Mouse (Mus musculus) CD4-positive helper T cell, adult 2 months (primary cell): ENCODE measurements around the gene Ffar4.

ENCODE experiments used
- DNase-seq: peaks from one replicate; pipeline ENCODE4 v3.0.0-alpha.2; 2012; ENCODE audit warnings: low read depth, missing footprints, low spot score

Gene Ffar4

DNA sequence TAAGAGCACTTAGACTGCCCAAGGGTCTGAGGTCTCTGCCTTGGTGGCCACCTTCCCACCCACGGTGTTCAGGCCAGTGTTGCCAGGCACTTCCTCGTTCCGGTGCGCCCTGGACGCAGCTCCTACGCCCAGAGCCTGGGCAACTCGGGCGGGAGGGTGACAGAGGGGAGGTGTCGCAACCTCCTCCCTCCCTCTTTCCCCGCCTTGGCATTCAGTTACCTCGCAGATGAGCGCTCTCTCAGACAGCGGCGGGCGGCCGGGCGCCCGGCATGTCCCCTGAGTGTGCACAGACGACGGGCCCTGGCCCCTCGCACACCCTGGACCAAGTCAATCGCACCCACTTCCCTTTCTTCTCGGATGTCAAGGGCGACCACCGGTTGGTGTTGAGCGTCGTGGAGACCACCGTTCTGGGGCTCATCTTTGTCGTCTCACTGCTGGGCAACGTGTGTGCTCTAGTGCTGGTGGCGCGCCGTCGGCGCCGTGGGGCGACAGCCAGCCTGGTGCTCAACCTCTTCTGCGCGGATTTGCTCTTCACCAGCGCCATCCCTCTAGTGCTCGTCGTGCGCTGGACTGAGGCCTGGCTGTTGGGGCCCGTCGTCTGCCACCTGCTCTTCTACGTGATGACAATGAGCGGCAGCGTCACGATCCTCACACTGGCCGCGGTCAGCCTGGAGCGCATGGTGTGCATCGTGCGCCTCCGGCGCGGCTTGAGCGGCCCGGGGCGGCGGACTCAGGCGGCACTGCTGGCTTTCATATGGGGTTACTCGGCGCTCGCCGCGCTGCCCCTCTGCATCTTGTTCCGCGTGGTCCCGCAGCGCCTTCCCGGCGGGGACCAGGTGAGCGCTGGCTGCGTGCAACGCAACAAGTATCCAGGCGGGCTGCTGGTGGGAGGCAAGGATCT, at the start of gene Ffar4:
TSS of gene Ffar4 (plus strand) at position 214 of the 901 bp plus-strand sequence.
- no peak for DNase-seq

DNA sequence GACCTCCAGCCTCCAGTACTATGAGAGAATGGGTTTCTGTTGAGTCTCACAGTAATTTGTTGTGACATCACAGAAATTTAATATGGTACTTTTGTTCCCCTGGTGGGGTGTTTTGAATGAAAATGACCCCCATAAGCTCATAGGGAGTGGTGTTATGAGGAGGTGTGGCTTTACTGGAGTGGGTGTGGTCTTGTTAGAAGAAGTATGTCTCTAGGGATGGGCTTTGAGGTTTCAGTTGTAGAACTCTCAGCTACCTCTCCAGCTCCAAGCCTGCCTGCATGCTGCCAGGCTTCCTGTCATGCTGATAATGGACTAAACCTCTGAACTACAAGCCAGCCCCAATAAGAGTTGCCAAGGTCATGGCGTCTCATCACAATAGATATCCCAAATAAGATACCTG, 47.2 kb upstream of the Ffar4 start:
- no peak for DNase-seq

DNA sequence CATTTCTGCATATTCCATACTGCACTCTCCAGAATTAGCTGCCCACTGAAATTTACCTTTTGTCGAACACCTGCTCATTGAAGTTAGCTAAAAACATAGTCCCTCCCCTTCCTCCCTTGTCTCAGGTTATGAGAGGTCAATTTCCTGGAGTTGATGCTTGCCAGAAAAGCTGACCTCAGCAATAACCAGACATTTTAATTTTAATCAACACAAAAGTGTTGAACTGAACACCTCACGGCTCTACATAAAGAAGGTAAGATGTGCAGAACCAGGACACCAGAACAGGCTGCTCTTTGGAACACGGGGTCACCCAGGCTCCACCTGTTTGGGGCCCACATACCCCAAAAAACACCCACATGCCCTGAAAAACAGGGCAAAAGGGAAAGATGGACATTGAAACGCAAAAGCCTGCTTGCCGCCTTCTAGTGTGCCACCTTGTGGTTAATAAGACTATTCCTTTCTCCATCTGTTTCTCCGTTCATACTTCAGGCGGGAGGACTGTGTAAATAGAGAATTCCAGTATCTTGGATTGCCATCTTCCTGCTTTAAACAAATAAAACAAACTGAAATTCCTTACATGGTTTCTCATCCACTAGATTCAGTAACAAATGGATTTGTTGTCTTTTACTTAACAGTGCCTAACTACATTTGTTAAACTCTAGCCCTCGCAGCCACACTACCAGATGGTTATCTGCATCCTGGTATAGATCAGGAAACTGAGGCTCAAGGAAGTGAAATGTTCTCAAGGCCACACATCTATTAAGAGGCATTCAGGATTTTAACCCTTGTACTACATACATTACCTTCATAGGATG, 43.4 kb upstream of the Ffar4 start:
- no peak for DNase-seq

DNA sequence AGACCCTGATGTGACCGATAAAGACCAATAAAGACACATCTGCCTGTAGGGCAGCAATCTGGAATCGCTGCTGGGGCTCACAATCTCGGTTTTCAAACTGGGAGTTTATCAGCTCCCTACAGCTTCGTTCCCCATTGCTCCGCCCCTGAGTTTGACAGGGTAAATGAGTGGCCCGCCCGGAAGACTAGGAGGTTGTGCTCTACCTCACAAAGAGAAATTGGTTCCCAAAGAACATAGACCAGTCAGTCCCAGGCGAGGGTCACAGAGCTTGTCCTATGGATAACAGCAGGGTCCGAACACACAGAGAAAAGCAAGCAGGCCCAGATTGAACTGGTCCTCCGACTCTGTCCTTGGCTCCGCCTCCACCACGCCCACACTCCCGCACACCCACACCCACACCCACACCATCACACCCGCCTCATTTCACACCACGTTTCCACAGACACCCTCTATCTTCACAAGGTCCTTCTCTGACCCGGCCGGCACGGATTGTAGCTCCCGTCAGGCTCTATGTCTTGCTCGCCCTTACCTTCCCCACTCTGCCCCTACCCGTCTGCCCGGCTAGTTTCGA, 42.6 kb upstream of the Ffar4 start:
- no peak for DNase-seq

DNA sequence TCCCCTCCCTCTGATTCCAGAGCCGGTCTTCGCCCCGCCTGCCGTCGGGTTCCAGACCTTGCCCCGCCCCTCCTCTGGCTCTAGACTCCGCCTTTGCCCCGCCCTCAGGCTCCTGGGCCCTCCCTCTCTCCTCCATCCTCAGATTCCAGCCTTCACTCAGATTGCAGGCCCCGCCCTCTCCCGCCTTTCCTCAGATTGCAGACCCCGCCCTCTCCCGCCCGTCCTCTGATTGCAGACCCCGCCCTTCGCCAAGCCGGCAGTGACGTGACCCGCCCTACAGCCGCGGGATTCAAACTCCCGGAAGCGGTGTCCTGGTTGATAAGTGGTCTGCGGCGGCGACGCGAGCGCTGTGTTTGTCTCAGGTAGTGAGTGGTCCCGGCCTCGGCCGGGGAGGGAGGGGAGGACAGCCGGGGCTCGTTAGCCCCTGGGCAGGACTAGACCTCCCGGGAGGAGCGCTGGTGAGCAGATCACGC, 42.1 kb upstream of the Ffar4 start, which contains the start of gene Cep55:
TSS of gene Cep55 (plus strand) at position 292 of the 473 bp plus-strand sequence.
- peak; percentile 98 for DNase-seq

DNA sequence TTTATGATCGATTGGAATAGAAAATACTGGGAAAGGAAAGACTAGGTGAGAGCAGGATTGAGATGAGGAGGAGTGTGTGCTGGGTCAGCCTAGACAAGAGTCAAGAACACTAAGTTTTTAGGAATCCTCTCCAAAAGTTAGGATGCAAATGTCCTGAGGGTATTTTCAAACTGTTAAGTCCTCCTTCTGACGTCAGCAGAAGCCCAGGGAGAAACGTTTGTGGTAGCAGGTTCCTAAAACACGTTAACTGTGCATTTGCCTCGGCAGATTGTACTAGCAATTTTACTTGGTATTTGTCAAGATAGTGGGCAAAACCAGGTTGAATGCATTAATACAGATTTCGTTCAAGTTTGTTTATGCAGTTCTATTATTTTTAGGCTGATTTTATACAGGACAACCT, 41.1 kb upstream of the Ffar4 start:
- DNase-seq = peak; percentile 3

DNA sequence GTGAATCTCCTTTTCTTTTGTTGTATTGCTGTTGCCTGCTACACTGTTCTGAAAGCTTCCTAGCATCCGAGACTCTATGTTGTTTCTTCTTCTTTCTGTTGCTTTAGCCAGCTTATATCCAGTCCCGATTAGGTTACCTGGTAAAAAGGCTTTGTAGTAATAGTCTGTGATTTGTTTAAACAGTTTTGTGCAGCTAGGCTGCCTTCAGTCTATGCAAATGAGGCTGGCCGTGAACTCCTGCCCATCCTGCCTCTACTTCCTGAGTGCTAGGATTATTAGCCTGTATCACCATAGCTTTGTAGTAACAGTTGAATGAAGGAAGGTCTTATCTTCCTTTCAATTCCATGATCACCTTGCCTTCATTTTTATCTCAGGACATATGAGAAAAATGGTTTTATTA, 40.6 kb upstream of the Ffar4 start:
- no peak for DNase-seq

DNA sequence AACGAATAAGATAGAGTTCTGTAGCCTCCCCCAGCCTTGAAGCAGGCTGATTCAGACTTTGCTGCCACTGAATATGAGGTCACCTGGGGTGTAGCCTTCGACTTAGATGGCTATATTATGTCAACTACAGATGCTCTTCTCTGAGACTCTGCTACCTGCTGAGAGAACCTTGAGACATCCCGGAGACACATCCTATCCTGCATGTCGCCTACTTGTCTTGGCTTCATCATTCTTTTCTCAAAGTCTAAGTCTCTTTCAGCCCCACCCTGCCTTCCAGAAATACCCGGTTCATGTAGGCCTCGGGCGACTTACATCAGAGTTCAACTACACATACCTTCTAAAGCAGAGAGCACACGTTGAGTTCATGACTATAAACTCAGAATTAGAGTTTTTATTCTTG, 39.9 kb upstream of the Ffar4 start:
- no peak for DNase-seq

DNA sequence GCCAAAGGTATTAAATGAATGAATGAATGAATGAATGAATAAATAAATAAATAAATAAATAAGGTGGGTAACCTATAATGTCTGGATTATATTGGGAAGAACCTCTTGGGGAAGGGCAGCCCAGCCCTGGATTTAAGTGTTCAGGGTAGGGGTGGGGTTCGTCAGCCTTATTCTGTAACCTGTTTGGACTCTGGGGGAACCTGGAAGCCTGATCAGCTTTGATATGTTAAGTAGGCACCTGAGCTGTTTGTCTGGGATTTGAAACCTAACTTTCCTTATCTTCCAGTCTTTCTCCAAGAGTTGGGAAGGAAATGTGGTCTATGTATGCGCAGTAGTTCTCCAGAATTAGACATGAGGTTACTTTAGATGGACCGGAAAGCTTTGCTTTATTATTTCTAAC, 33.7 kb upstream of the Ffar4 start:
- DNase-seq = no peak

DNA sequence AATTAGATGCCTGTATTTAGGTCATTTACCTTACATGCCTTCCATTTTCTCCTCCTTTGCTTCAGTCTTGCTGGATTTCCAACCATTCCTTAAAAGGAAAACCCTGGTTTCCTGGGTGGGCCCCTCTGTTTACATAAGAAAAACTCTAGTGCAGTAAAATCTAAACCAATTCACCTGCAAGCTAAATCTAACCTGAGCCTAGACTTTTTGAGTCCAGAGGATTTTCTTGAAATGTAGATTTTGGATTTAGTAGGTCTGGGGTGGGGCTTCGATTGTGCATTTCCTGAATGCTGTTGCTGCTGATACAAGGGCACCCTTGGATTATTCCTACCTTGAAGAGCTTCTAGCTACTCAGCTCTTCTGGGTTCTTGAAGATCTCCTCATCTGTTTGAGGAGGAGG, 32.8 kb upstream of the Ffar4 start:
- no peak for DNase-seq

DNA sequence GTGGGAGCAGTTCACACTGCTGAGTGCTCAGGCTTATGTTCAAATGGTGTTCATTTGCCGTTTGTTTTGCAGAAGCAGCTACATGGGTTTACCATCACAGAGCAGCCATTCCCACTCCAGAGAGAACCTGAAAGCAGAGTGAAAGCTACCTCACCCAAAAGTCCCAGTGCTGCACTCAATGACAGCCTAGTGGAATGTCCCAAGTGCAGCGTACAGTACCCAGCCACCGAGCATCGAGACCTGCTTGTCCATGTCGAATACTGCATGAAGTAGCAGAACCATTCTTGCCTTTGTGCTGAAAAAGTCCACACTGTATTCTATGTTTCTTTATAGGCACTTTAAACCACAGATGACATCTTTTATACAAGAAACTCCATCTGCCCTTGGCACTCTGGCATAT, 23.6 kb upstream of the Ffar4 start:
- DNase-seq = no peak

DNA sequence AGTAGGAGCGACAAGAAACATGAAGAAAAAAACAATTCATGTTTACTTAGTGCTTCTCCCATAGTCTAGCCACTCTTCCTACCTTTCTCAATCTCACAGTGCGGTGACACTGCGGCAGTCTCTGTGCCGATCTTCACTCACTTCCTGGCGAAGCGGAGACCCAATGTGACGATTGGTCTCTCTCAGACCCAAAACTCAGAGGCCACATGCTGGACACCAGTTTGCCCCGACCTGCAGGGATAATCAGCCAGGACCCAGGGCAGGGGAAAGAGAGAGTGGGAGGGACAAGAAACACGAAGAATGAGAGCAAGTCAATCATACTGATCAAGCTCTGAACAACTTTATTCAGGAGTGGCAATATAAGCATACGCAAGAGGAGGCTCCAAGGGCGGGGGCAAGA, 21.8 kb upstream of the Ffar4 start:
- no peak for DNase-seq

DNA sequence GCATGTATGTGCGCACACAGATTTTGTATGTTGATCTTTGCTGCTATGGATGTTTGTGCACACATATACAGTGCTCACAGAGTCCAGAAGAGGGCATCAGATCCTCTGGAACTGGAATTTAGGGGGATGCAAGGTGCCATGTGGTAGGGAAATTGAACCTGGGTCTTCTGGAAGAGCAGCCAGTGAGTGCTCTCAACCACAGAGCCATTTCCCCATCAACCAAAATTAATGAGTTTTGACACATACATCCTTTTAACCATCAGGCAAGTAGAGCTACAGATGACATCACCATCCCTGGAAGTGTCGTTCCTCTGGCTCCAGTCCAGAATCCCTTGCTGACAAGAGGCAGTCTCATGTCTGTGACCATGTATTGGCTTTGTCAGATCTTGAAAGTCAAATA, 20.6 kb upstream of the Ffar4 start:
- DNase-seq = no peak

DNA sequence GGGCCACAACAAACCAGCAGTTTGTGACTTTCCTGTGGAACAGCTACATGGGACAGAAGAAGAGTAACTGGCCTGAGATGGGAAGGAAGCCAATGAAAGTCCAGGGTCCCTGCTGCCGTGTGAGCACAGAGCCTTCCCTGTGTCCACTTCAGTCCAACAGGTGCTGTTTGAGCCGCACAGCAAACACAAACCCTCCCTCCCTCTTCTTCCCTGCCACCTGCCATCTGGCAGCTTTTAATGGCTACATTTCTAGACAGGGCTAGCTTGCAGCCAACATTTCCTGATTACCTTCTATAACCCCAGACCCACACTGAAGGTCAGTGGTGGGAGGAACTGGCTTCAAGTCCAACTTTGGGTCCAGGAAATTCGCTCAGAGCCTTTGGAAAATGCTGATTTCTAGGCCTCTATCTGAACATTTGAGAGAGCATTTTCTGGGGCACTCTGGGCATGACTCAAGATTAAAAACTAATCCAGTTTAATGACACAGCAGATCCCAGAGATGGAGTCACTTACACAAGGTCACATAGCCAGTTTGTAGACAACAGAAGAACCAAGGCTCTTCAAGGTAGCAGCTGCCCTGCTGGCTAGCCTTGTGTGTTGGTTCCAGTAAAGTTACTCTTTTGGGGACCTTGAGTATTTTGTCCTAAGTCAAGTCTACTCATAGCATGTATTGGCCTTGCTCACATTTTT, 18.9 kb upstream of the Ffar4 start:
- DNase-seq = no peak

DNA sequence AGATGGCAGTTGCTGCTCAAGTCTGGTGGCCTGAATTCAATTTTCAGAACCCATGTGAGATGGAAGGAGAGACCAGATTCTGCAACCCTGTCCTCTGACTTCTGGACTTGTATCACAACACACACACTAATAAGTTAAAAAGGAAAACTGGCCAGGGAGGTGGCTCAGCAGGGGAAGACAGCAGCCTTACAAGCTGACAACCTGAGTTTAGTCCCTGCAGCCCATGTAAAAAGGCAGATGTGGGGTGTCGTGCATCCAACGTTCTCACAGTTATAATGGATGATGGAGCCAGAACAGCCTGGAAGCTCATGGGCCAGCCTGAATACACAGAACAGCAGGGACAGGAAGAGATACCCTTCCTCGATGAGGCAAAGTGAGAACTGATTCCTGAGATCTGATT, 15.5 kb upstream of the Ffar4 start:
- no peak for DNase-seq

DNA sequence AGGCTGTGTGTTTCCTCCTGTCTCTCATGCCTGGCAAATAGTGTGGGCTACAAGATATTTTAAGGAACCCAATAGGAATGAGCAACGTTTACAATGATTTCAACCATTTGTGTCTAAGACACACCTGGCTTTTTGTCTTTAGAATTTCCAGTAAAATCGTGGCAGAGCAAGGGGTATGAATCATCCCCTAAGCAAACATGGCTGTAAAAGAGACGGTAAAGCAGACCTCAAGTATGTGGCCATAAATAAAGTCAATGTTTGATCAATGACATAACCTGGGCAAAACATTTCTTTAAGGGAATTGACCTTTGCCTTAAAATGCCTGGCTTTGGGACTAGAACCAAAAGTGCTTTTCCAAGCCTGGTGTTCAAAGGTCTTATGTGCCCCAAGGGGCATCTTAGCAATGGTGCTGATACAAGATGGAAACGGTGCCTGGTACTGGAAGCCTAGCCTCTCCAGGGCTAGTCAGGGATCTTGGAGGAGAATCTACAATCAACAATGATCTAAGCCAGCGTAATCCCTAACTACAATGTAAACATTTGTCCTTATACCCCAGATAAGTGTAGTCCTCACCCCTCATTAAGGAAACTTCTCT, 13.8 kb upstream of the Ffar4 start:
- no peak for DNase-seq

DNA sequence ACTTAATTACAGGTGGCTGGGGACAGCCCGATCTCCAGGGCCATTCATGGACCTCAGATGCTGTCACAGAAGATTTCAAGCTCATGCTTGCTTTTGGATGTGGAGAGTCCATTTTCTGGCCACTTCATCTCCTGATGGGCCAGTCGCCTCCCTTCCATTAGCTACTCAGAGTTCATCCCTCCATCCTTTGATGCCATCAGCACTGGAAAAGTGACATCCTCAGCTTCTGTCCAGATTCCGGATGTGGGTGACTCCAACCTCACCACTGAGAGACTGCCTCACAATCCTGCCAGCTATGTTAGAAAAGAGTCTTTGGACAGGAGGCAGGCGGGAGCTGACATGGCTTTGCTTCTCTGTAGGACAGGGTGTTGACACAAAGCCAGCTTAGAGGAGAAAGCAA, 11.0 kb upstream of the Ffar4 start:
- no peak for DNase-seq

DNA sequence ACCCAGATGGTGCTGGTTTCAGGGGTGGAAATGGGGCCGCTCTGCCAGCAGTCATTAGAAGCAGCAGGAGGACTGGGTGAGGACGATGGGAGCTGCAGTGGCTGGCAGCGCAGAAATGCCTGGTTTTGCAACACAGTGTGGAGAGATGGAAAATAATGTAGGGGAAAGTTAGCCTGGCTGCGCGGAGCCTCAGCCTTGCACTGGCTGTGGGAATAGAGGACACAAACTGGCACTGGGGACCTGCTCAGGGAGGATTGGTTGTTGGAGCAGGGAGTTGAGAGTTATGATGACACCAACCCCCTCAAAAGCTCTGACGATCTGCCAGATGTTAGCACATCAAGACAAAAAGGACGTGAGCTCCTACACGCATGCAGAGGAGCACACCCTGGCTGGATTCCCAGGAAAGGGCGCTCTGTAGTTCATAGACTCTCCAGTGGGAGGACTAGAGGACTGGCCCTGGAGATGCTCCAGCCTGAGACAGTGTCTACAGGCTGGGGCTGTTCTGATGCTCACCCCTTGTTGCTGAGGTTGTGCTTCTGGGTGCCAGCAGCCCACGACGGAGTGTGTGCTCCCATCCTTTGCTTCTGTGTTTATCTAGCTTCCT, 9.8 kb upstream of the Ffar4 start:
- no peak for DNase-seq

DNA sequence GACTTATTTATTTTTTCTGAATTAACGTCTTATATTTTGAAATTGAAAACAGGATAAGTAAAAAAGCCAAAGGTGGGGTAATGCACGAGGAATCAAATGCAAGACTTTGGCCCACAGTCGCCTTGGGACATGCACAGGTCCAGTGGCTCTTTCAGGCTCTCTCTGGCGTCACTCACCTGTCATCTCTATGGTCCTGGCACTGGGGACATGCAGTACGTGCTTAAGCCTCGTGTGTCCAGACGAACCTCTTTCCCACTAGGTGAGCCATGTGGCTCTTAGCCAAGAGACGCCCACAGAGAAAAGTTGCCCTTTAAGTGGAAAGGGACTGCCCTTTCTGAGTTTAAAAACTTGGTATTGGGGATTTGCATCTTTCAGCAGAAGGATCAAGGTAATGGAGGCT, 7.5 kb upstream of the Ffar4 start:
- no peak for DNase-seq

DNA sequence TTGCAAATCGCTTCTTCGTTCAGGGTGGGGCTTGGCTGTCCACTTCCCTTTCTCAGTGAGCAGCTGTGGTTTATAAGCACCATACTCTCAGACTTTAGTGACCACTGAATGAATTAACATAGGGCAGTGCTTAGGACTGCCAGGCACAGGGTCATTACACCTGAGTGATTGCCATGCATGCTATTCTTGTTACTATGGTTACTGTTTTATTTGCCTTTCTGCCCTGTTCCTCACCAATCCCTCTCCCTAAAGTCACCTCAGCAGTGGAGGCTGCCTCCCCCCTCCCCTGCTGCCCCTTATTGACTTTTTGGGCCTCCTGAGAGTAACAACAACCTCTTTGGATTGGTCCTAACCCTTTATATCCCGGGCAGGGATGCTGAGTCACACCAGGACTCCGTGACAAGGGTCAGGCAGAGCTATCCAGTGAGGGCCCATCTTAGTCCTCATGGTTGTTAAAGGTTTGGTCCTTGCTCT, 5.3 kb upstream of the Ffar4 start:
- no peak for DNase-seq

DNA sequence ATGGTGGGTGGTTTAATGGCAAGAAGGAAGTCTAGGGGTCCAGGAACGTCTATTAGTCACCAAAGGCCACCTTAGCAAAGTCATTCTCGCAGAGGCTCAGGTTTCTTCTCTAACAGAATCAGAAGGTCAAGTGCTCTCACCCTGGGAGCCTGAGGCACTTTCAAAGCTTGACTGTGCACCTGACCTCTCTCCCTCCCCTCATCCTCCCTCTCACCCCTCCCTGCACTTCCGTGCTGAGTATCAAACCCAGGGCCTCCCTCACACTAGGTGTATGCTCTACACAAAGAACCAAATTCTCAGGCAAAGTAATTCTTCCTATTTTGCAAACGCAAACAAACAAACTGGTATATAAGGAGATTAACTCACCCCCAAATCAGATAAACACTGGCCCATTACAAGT, 640 bp upstream of the Ffar4 start:
- no peak for DNase-seq
